ENCODE assay signal across 9 mouse cellular contexts in genomic region chr8:112348323-112348722, GRCm38 (mm10).
A peak's percentile ranks its signal among the peaks of the same experiment; 100 is the strongest.
DNase-seq lines count a peak whose midpoint lies in the region; ATAC-seq and TF ChIP-seq lines count a peak whose summit lies in the region.
"Had no signal": no experiment of that assay in that cellular context is flagged by ENCODE, and none has a peak within 500 bp of the region (broad histone marks: within the 10 kb centered on the region; RNA-seq: fewer than 3 reads in every experiment).

No protein-coding gene starts in this region.

- ATAC-seq in Patski: no peak
- peak; percentile 58; the same call in 1 of the 2 replicates for ATAC-seq in forebrain, embryonic 14.5 days
- 0 out of 2 replicates have a peak, but pooled peaks have one; percentile 48 for ATAC-seq in midbrain, embryonic 11.5 days (ENCODE audit: low FRiP score)

- H3K4me3 ChIP-seq in forebrain, embryonic 14.5 days (ENCODE audit: low read depth, low read length): no peak overlapping the region
- H3K4me3 ChIP-seq in midbrain, embryonic 11.5 days (ENCODE audit: low read depth, low read length): no peak overlapping the region
- H3K4me3 ChIP-seq: neural tube, embryonic 12.5 days had no signal

- POLR2A ChIA-PET in Patski (lab: Charles Lee): no interaction called here

- H3K9ac ChIP-seq in forebrain, embryonic 14.5 days (ENCODE audit: low read length): no peak overlapping the region
- no peak overlapping the region for H3K9ac ChIP-seq in midbrain, embryonic 11.5 days (ENCODE audit: low read length)
- H3K9ac ChIP-seq: neural tube, embryonic 12.5 days had no signal

- H3K27ac ChIP-seq in forebrain, embryonic 14.5 days (ENCODE audit: low read depth, low read length): no peak overlapping the region; the same call in 1 of the 2 replicates
- H3K27ac ChIP-seq in midbrain, embryonic 11.5 days (ENCODE audit: low read depth, low read length): no peak overlapping the region
- H3K27ac ChIP-seq: neural tube, embryonic 12.5 days had no signal

- DNase-seq in cerebellum, postnatal 10 days: peak; percentile 62 to 64
- no peak for DNase-seq in cerebellum, adult 11 months
- no peak for DNase-seq in Patski (ENCODE audit: low read depth, low spot score)
- peak; percentile 87 for DNase-seq in forebrain, embryonic 14.5 days (ENCODE audit: low spot score)
- DNase-seq in midbrain, embryonic 11.5 days (ENCODE audit: low spot score, missing footprints): peak; percentile 88
- no peak for DNase-seq in gastrocnemius, postnatal 10 days
- no peak for DNase-seq in heart, postnatal 10 days
- DNase-seq in adrenal gland, adult 8-10 months: no peak

- WGBS in forebrain, embryonic 14.5 days: 18% methylated on average over 5 of the region's 5 CpGs
- WGBS in midbrain, embryonic 11.5 days: 32% methylated on average over 5 of the region's 5 CpGs

- intact Hi-C loops in heart, postnatal 10 days (cut with DNase I): no loop called here

- H3K4me1 ChIP-seq in forebrain, embryonic 14.5 days (ENCODE audit: control insufficient read depth, insufficient read depth, low read length): no peaks in the 10 kb centered on the region
- no peaks in the 10 kb centered on the region for H3K4me1 ChIP-seq in midbrain, embryonic 11.5 days (ENCODE audit: control insufficient read depth, insufficient read depth, low read length)
- H3K4me1 ChIP-seq: neural tube, embryonic 12.5 days had no signal

- no peaks in the 10 kb centered on the region for H3K36me3 ChIP-seq in forebrain, embryonic 14.5 days (ENCODE audit: control insufficient read depth, insufficient read depth, low read length)
- H3K36me3 ChIP-seq in midbrain, embryonic 11.5 days (ENCODE audit: control insufficient read depth, insufficient read depth, low read length): no peaks in the 10 kb centered on the region
- H3K36me3 ChIP-seq: neural tube, embryonic 12.5 days had no signal

- peaks cover 4% of the 10 kb centered on the region for H3K27me3 ChIP-seq in Patski
- no peaks in the 10 kb centered on the region for H3K27me3 ChIP-seq in forebrain, embryonic 14.5 days (replicated peaks; ENCODE audit: control insufficient read depth, insufficient read depth, low read length)
- H3K27me3 ChIP-seq in midbrain, embryonic 11.5 days (ENCODE audit: control insufficient read depth, insufficient read depth, low read length): no peaks in the 10 kb centered on the region
- H3K27me3 ChIP-seq: neural tube, embryonic 12.5 days had no signal

- H3K4me2 ChIP-seq in forebrain, embryonic 14.5 days (ENCODE audit: low read length): no peak overlapping the region
- no peak overlapping the region for H3K4me2 ChIP-seq in midbrain, embryonic 11.5 days
- H3K4me2 ChIP-seq: neural tube, embryonic 12.5 days had no signal

- CTCF ChIA-PET in Patski (lab: Charles Lee): interaction anchor here (1.2 to 1.5 kb wide), 2 partner anchors 10 to 15 kb away, joined by 4 read pairs; no protein-coding TSS in a partner anchor

- in situ Hi-C loops in Patski (cut with MboI; ENCODE audit: low pct_unique_long_range_greater_than_20kb): no loop called here

- H3K9me3 ChIP-seq in forebrain, embryonic 14.5 days (replicated peaks; ENCODE audit: control insufficient read depth, low read length): no peaks in the 10 kb centered on the region
- no peaks in the 10 kb centered on the region for H3K9me3 ChIP-seq in midbrain, embryonic 11.5 days (ENCODE audit: control insufficient read depth, low read length)
- H3K9me3 ChIP-seq: neural tube, embryonic 12.5 days had no signal

- peak; percentile 30 for TF ChIP-seq CTCF in Patski (IDR thresholded peaks at IDR 0.05)

Comparison
In these comparisons a context has a peak if more than half of its experiments do, and no peak if none do; other contexts are left out.
1. DNase-seq: peak in cerebellum, postnatal 10 days (2 of 2), forebrain, embryonic 14.5 days (single experiment) and midbrain, embryonic 11.5 days (single experiment); none in cerebellum, adult 11 months (single experiment), Patski (single experiment), gastrocnemius, postnatal 10 days (single experiment), heart, postnatal 10 days (0 of 2) and adrenal gland, adult 8-10 months (single experiment).